Mouse (Mus musculus) cerebellum, adult 2 months (tissue): ENCODE results near the gene Ranbp10. TPM values are rescaled to one million over a fixed set of nuclear protein-coding genes. Genes with fewer than 3 reads are reported as not detected.
"Not testable (repeated sequence)": the region's sequence is repeated elsewhere in the genome, so short reads cannot be mapped to it uniquely, and the experiment has no call there.

Experiments
- DNase-seq, 2 experiments: peaks; one replicate each; pipeline ENCODE4 v3.0.0; 2021
- H3K27ac ChIP-seq: fragments of 200-500 bp; 2 replicates; pipeline ENCODE4 v1.5.1; 2012; ENCODE audit warnings: low read length, control low read depth, inconsistent platforms; ENCODE audit not compliant: insufficient read depth
- H3K27me3 ChIP-seq: fragments of 200-500 bp; 2 replicates; pipeline ENCODE4 v1.6.1; 2012; ENCODE audit warnings: inconsistent platforms, mild to moderate bottlenecking, low read length, moderate library complexity; ENCODE audit not compliant: control insufficient read depth, insufficient read depth
- H3K4me1 ChIP-seq: fragments of 200-500 bp; 2 replicates; pipeline ENCODE4 v1.6.1; 2011; ENCODE audit warnings: low read length; ENCODE audit not compliant: control insufficient read depth, insufficient read depth
- H3K4me3 ChIP-seq: fragments of 200-500 bp; replicated peaks from 2 replicates; pipeline ENCODE3; 2011; ENCODE audit warnings: mild to moderate bottlenecking, low read depth, low read length, control low read depth; ENCODE audit not compliant: insufficient read depth
- CTCF ChIP-seq: fragments of 200-500 bp; IDR thresholded peaks from 2 replicates; pipeline ENCODE4 v1.5.1; 2011; ENCODE audit warnings: low read depth, mild to moderate bottlenecking, control low read depth, low read length, moderate library complexity, borderline replicate concordance; ENCODE audit not compliant: insufficient read depth
- POLR2A ChIP-seq: fragments of 200-500 bp; IDR thresholded peaks from 2 replicates; pipeline ENCODE4 v1.6.1; 2011; ENCODE audit warnings: low read length, control low read depth, borderline replicate concordance; ENCODE audit not compliant: insufficient read depth
- WGBS: fragments of 180-500 bp; shearing (Covaris S2); methylation state at CpG from one replicate; pipeline ENCODE4 v1.1.7; 2018; 5-methylcytosine and 5-hydroxymethylcytosine counted together
- polyA plus RNA-seq: library from polyadenylated mRNA; depleted of rRNA; stranded (reverse); fragments of >200 nt; gene quantifications from 2 replicates; pipeline ENCODE4 v1.2.3, GENCODE M21; 2012

The Ranbp10 gene
- polyA plus RNA-seq, 1 experiment: 30.5 TPM

DNA sequence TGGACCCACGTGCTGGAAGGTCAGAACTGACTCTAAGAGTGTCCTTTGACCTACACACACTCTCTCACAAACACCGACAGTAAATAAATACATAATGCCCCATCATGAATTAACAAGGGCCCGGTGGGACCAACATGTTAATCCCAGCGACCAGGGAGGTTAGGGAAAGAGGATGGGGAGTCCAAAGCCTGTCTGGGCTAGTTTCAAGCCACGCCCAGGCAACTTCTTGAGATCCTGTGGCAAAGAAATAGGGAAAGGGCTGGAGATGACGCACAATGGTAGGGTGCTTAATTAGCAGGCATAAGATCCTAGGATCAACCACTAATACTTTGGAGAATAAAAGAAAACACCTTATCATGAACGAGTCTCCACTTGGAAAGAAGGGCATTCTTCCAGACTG, 23.5 kb upstream of the Ranbp10 start:
- no peak for DNase-seq
- Histone ChIP-seq H3K4me3 (no peak overlapping the region), H3K27me3 (no peaks in the 10 kb centered on the region), H3K27ac (no peak overlapping the region), H3K4me1 (no peaks in the 10 kb centered on the region)
- WGBS: 71% methylated on average over 7 of the region's 7 CpGs
- TF ChIP-seq POLR2A: no peak
- TF ChIP-seq CTCF: no peak

DNA sequence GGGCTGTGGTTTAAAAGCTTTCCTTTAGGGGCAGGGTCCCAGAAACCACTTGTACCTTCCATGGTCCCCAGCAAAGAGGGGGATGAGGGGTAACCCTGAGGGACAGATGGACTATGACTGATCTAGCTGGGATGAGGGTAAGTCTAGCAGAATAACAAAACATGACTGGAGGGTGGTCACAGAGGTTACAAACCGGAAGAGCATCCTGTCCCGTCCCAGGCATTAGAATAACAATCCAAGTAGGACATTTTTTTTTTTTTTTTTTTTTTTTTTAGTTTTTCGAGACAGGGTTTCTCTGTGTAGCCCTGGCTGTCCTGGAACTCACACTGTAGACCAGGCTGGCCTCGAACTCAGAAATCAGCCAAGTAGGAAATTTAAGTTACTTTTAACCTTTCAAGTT, 22.9 kb upstream of the Ranbp10 start:
- Histone ChIP-seq H3K27me3 (no peaks in the 10 kb centered on the region), H3K4me1 (no peaks in the 10 kb centered on the region), H3K4me3 (no peak overlapping the region), H3K27ac (no peak overlapping the region)
- DNase-seq: no peak
- no peak for TF ChIP-seq CTCF
- WGBS: 82% methylated on average over 4 of the region's 4 CpGs

DNA sequence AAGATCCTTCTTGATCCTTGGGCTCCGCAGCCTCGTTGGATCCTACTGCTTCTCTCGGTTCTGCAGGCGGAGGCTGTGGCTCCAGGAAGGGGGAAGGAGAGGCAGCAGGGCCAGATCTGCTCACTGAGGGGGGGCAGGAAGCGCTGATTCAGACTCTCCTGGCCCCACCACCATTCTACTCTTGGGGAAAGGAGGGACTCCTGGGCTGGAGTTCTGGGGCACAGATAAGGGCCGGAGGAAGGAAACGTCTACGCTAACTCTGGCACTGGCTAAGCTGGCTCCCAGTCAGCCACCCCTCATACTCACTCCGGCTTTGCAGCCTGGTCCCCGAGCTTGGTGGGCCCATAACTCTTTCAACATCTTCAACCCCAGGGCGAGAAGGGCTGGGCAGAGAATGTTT, 19.5 kb upstream of the Ranbp10 start:
- Histone ChIP-seq H3K4me1 (no peaks in the 10 kb centered on the region), H3K4me3 (no peak overlapping the region), H3K27ac (no peak overlapping the region), H3K27me3 (no peaks in the 10 kb centered on the region)
- 93% methylated on average over 11 of the region's 11 CpGs for WGBS
- TF ChIP-seq CTCF: no peak
- no peak for TF ChIP-seq POLR2A
- no peak for DNase-seq

DNA sequence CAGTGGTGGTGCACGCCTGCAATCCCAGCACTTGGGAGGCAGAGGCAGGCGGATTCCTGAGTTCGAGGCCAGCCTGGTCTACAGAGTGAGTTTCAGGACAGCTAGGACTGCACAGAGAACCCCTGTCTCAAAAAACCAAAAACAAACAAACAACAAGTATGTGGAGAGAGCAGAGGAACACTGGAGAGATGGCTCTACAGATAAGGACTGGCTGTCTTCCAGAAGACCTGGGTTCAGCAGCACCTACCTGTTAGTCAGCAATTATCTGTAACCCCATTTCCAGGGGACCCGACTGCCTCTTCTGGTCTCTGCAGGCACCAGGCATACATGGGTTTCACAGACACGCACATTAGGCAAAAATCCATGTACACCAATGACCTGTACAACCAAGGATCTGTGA, 12.1 kb upstream of the Ranbp10 start:
- TF ChIP-seq CTCF (no peak), POLR2A (no peak)
- Histone ChIP-seq H3K4me1 (peaks cover 4% of the 10 kb centered on the region), H3K4me3 (no peak overlapping the region), H3K27ac (no peak overlapping the region), H3K27me3 (no peaks in the 10 kb centered on the region)
- 87% methylated on average over 5 of the region's 5 CpGs for WGBS
- DNase-seq: no peak

DNA sequence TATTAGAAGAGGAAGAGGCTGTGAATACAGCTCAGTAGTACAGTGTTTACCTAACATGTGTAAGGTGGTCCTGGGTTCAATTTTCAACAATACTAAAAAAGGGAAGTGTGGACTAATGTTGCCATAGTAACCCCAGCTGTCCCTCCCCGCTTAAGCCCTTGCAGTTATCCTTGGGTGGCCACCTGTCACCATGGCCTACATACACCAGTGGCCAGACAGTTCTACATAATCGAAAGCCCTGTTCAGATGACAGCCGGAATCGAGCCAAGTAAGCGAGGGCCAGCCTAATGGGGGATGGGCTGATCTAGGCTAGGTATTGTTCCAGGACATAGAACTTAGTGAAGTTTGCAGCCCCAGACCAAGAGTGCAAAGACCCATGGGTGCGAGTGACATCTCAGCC, 9.8 kb upstream of the Ranbp10 start:
- WGBS: 32% methylated on average over 6 of the region's 6 CpGs
- H3K4me1 ChIP-seq: peaks cover 4% of the 10 kb centered on the region
- TF ChIP-seq CTCF (no peak), POLR2A (no peak)

DNA sequence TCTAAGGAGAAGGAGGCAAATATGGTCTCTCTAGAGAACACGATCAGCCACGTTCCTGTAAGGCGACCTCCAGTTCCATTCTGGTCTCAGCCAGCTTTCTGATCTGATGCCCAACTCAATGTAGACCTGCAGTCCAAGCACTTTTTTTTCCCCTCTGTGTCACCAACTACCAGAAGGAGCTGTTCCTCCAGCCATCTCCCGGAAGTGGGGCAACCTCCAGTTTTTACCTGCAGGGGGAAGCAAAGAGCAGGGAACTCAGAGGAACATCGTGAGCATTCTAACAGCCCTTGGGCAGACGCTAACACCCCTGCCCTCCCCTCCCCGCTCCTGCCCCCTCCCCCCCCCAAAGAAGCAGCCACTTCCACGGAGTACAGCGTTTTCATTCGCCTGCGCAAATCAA, 8.2 kb upstream of the Ranbp10 start:
- peak; percentile 43 to 59 for DNase-seq
- Histone ChIP-seq H3K27ac (no peak overlapping the region), H3K4me3 (no peak overlapping the region), H3K27me3 (no peaks in the 10 kb centered on the region), H3K4me1 (peaks cover 4% of the 10 kb centered on the region)
- peak; percentile 52; the same call in 1 of the 2 replicates for TF ChIP-seq CTCF
- no peak for TF ChIP-seq POLR2A
- WGBS: 25% methylated on average over 11 of the region's 11 CpGs

More for the DNA sequence above, 9.8 kb upstream of the Ranbp10 start:
- H3K4me3 ChIP-seq: no peak overlapping the region
- peak in 1 of 2 experiments; percentile 38 for DNase-seq
- no peaks in the 10 kb centered on the region for H3K27me3 ChIP-seq
- no peak overlapping the region for H3K27ac ChIP-seq

DNA sequence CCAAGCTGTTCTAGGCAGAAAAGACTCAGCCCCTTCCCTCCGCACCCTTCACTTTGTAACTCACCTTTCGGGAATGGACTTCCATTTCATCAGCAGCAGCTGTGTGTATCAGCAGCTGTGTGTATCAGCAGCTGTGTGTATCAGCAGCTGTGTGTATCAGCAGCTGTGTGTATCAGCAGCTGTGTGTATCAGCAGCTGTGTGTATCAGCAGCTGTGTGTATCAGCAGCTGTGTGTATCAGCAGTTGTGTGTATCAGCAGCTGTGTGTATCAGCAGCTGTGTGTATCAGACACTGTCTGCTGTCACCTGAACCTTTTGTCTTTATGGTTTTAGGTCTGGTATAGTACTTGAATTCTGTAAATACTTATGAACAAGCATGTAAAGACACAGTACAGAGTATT, 6.6 kb upstream of the Ranbp10 start:
- not testable (repeated sequence) for H3K27me3 ChIP-seq, H3K4me1 ChIP-seq, H3K4me3 ChIP-seq, DNase-seq, H3K27ac ChIP-seq
- 83% methylated on average over 2 of the region's 2 CpGs for WGBS

DNA sequence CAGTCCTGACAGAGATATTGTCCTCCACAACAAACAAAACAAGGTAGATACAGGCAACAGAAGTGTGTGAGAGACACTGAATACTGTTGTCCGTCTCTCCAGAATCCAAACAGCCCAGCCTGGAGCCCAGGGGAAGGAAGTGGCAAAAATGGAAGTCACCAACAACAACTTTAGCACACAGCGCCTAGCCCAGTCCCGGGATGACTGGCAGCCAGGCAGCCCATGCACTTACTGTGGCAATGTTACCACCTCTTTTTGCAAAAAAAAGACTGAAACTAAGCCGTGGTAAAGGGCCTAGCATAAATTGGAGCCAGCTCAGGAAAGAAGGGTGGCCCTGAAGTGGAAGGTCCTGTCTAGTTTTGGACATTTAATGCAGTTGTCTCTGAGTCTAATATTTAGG, 771 bp downstream of the Ranbp10 start:
- DNase-seq: no peak
- H3K27me3 ChIP-seq: no peaks in the 10 kb centered on the region
- peak overlapping the region; percentile 97 for H3K4me3 ChIP-seq
- no peak for TF ChIP-seq POLR2A
- TF ChIP-seq CTCF: no peak
- H3K27ac ChIP-seq: 0 out of 2 replicates have a peak overlapping the region, but pooled peaks have one; percentile 23
- 2% methylated on average over 4 of the region's 4 CpGs for WGBS
- H3K4me1 ChIP-seq: peaks cover 9% of the 10 kb centered on the region; the same call in 1 of the 2 replicates

DNA sequence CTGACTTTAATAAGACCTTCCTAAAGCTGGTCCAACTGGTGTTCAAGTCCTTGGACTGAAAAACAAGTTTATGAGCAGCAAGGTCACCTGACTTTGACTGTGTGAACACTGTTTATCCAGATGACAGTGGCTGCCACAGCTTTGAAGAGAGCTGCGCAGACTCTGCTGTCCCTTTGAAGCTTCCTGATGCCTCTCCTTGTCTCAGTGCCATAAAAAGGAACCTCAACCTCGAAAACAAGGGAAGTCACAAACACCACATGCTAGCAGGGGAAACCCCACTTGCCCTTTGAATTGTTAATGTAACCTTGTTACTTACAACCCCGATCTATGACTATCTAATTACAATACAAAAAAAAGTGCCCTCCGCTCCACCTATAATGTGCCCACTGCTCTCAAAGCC, 1.6 kb downstream of the Ranbp10 start:
- peak overlapping the region; percentile 7 for H3K4me3 ChIP-seq
- 84% methylated on average over 4 of the region's 4 CpGs for WGBS
- peaks cover 18% of the 10 kb centered on the region for H3K4me1 ChIP-seq

More for the DNA sequence above, 1.6 kb downstream of the Ranbp10 start:
- no peak overlapping the region for H3K27ac ChIP-seq
- no peak for TF ChIP-seq CTCF
- no peak for TF ChIP-seq POLR2A
- no peak for DNase-seq
- H3K27me3 ChIP-seq: no peaks in the 10 kb centered on the region
